Mouse (Mus musculus): ENCODE measurements around the gene Plpp3.

Gene Plpp3

GRCm38 (mm10) chr4:105215726-105216410, 58.7 kb downstream of the Plpp3 start:
- DNase-seq (ENCODE audit: low read depth in 1 of 2, low spot score in 2 of 2): no peak

- no peak for DNase-seq (ENCODE audit: low read depth in 1 of 2, low spot score in 2 of 2)
These were observed 61.1 kb downstream of the Plpp3 start for GRCm38 (mm10) chr4:105218202-105218601.

GRCm38 (mm10) chr4:105219316-105219715, 62.2 kb downstream of the Plpp3 start:
- no peak for DNase-seq (ENCODE audit: low read depth in 1 of 2, low spot score in 2 of 2)

GRCm38 (mm10) chr4:105220849-105221248, 63.7 kb downstream of the Plpp3 start:
- no peak for DNase-seq (ENCODE audit: low read depth in 1 of 2, low spot score in 2 of 2)

- DNase-seq (ENCODE audit: low read depth in 1 of 2, low spot score in 2 of 2): no peak
These were observed 64.2 kb downstream of the Plpp3 start for GRCm38 (mm10) chr4:105221256-105221840.

GRCm38 (mm10) chr4:105223101-105223924, 66.2 kb downstream of the Plpp3 start:
- DNase-seq (ENCODE audit: low read depth in 1 of 2, low spot score in 2 of 2): no peak

- no peak for DNase-seq (ENCODE audit: low read depth in 1 of 2, low spot score in 2 of 2)
These were observed 66.8 kb downstream of the Plpp3 start for GRCm38 (mm10) chr4:105223925-105224300.

GRCm38 (mm10) chr4:105225512-105225911, 68.4 kb downstream of the Plpp3 start:
- peak; percentile 31 to 45 for DNase-seq (ENCODE audit: low read depth in 1 of 2, low spot score in 2 of 2)

- no peak for DNase-seq (ENCODE audit: low read depth in 1 of 2, low spot score in 2 of 2)
These were observed 69.2 kb downstream of the Plpp3 start for GRCm38 (mm10) chr4:105226351-105226750.

GRCm38 (mm10) chr4:105230127-105230526, 73.0 kb downstream of the Plpp3 start:
- DNase-seq (ENCODE audit: low read depth in 1 of 2, low spot score in 2 of 2): no peak

- no peak for DNase-seq (ENCODE audit: low read depth in 1 of 2, low spot score in 2 of 2)
These were observed 83.1 kb downstream of the Plpp3 start for GRCm38 (mm10) chr4:105240233-105240632.

GRCm38 (mm10) chr4:105244931-105245330, 87.8 kb downstream of the Plpp3 start:
- DNase-seq (ENCODE audit: low read depth in 1 of 2, low spot score in 2 of 2): no peak

- no peak for DNase-seq (ENCODE audit: low read depth in 1 of 2, low spot score in 2 of 2)
These were observed 88.4 kb downstream of the Plpp3 start for GRCm38 (mm10) chr4:105245479-105245944.

GRCm38 (mm10) chr4:105246331-105246730, 89.2 kb downstream of the Plpp3 start:
- DNase-seq (ENCODE audit: low read depth in 1 of 2, low spot score in 2 of 2): no peak

- no peak for DNase-seq (ENCODE audit: low read depth in 1 of 2, low spot score in 2 of 2)
These were observed 91.0 kb downstream of the Plpp3 start for GRCm38 (mm10) chr4:105248161-105248560.

- DNase-seq (ENCODE audit: low read depth in 1 of 2, low spot score in 2 of 2): no peak
These were observed 92.1 kb downstream of the Plpp3 start for GRCm38 (mm10) chr4:105249283-105249682.

- DNase-seq (ENCODE audit: low read depth in 1 of 2, low spot score in 2 of 2): no peak
These were observed 93.8 kb downstream of the Plpp3 start for GRCm38 (mm10) chr4:105250946-105251345.

- no peak for DNase-seq (ENCODE audit: low read depth in 1 of 2, low spot score in 2 of 2)
These were observed 94.9 kb downstream of the Plpp3 start for GRCm38 (mm10) chr4:105252044-105252443.

GRCm38 (mm10) chr4:105252571-105253200, 95.5 kb downstream of the Plpp3 start:
- DNase-seq (ENCODE audit: low read depth in 1 of 2, low spot score in 2 of 2): no peak

- no peak for DNase-seq (ENCODE audit: low read depth in 1 of 2, low spot score in 2 of 2)
These were observed 96.5 kb downstream of the Plpp3 start for GRCm38 (mm10) chr4:105253453-105254341.
